Mouse (Mus musculus) forebrain, embryonic 13.5 days (tissue): ENCODE measurements around the gene Lrrc74a. TPM values are rescaled to one million over a fixed set of nuclear protein-coding genes. Genes with fewer than 3 reads are reported as not detected.

Source experiments
- ATAC-seq: fragments of 200-750 bp; cut with Nextera tagmentation; 2 replicates; pipeline ENCODE4 v1.8.0; 2017
- H3K27ac ChIP-seq: fragments of 300-500 bp; sonication (generic); 2 replicates; pipeline ENCODE4 v1.5.1; 2015; ENCODE audit warnings: inconsistent platforms, mild to moderate bottlenecking, moderate library complexity
- H3K27me3 ChIP-seq: fragments of 300-500 bp; sonication (generic); 2 replicates; pipeline ENCODE4 v1.6.1; 2015; ENCODE audit warnings: mild to moderate bottlenecking, inconsistent platforms
- H3K36me3 ChIP-seq: fragments of 300-500 bp; sonication (generic); 2 replicates; pipeline ENCODE4 v1.6.1; 2015; ENCODE audit warnings: mild to moderate bottlenecking, inconsistent platforms; ENCODE audit not compliant: poor library complexity, severe bottlenecking
- H3K4me1 ChIP-seq: fragments of 300-500 bp; sonication (generic); 2 replicates; pipeline ENCODE4 v1.6.1; 2015; ENCODE audit warnings: inconsistent platforms
- H3K4me2 ChIP-seq: fragments of 300-500 bp; sonication (generic); 2 replicates; pipeline ENCODE4 v1.6.1; 2015; ENCODE audit warnings: inconsistent platforms, mild to moderate bottlenecking, moderate library complexity
- H3K4me3 ChIP-seq: fragments of 300-500 bp; sonication (generic); 2 replicates; pipeline ENCODE4 v1.5.1; 2015; ENCODE audit warnings: mild to moderate bottlenecking, inconsistent platforms
- H3K9ac ChIP-seq: fragments of 300-500 bp; sonication (generic); 2 replicates; pipeline ENCODE4 v1.6.1; 2015; ENCODE audit warnings: mild to moderate bottlenecking, inconsistent platforms
- H3K9me3 ChIP-seq: fragments of 300-500 bp; sonication (generic); replicated peaks from 2 replicates; pipeline ENCODE4 v1.6.1; 2016; ENCODE audit warnings: inconsistent platforms
- WGBS: fragments of 180-500 bp; shearing (Covaris S2); methylation state at CpG from one replicate; pipeline ENCODE4 v1.1.7; 2015; 5-methylcytosine and 5-hydroxymethylcytosine counted together
- polyA plus RNA-seq: library from polyadenylated mRNA; unstranded; fragments of >200 nt; fragmentation: Nextera tagmentation; extraction: Ambion mirVana; gene quantifications from 2 replicates; pipeline ENCODE4 v1.2.1, GENCODE M21; 2015

Gene Lrrc74a
- polyA plus RNA-seq, 1 experiment from 2014 or later: not detected

- no peak for ATAC-seq
- Histone ChIP-seq H3K36me3 (no peaks in the 10 kb centered on the region), H3K4me2 (no peak overlapping the region), H3K9ac (no peak overlapping the region), H3K27me3 (no peaks in the 10 kb centered on the region), H3K4me3 (no peak overlapping the region), H3K4me1 (peaks cover 39% of the 10 kb centered on the region), H3K27ac (no peak overlapping the region), H3K9me3 (no peaks in the 10 kb centered on the region)
- WGBS: 94% methylated on average over 2 of the region's 2 CpGs
Measured at GRCm38 (mm10) chr12:86791987-86792386, 57.8 kb downstream of the Lrrc74a start.

GRCm38 (mm10) chr12:86793830-86794229 lies 59.7 kb downstream of the Lrrc74a start:
- no peaks in the 10 kb centered on the region for H3K36me3 ChIP-seq
- H3K9me3 ChIP-seq: no peaks in the 10 kb centered on the region
- no peak overlapping the region for H3K9ac ChIP-seq
- no peak overlapping the region; the same call in 1 of the 2 replicates for H3K27ac ChIP-seq
- no peak overlapping the region for H3K4me2 ChIP-seq
- H3K4me1 ChIP-seq: peaks cover 37% of the 10 kb centered on the region
- no peaks in the 10 kb centered on the region for H3K27me3 ChIP-seq
- 56% methylated on average over 3 of the region's 3 CpGs for WGBS
- ATAC-seq: no peak
- H3K4me3 ChIP-seq: no peak overlapping the region

GRCm38 (mm10) chr12:86794331-86794730 lies 60.2 kb downstream of the Lrrc74a start:
- H3K36me3 ChIP-seq: no peaks in the 10 kb centered on the region
- ATAC-seq: no peak

GRCm38 (mm10) chr12:86795076-86795837 lies 61.1 kb downstream of the Lrrc74a start:
- ATAC-seq: peak; percentile 48
- Histone ChIP-seq H3K9ac (no peak overlapping the region), H3K4me1 (peaks cover 44% of the 10 kb centered on the region), H3K27ac (peak overlapping the region; percentile 32; the same call in 1 of the 2 replicates), H3K27me3 (no peaks in the 10 kb centered on the region), H3K9me3 (no peaks in the 10 kb centered on the region), H3K4me3 (no peak overlapping the region), H3K36me3 (no peaks in the 10 kb centered on the region), H3K4me2 (no peak overlapping the region)
- 50% methylated on average over 7 of the region's 7 CpGs for WGBS

More at GRCm38 (mm10) chr12:86794331-86794730, 60.2 kb downstream of the Lrrc74a start:
- no peak overlapping the region for H3K9ac ChIP-seq
- no peak overlapping the region for H3K4me2 ChIP-seq
- H3K27me3 ChIP-seq: no peaks in the 10 kb centered on the region
- H3K4me3 ChIP-seq: no peak overlapping the region
- no peaks in the 10 kb centered on the region for H3K9me3 ChIP-seq
- no peak overlapping the region for H3K27ac ChIP-seq
- 94% methylated on average over 11 of the region's 11 CpGs for WGBS
- peaks cover 42% of the 10 kb centered on the region for H3K4me1 ChIP-seq

- WGBS: 4% methylated on average over 4 of the region's 4 CpGs
- peak; percentile 70 for ATAC-seq
- Histone ChIP-seq H3K4me3 (no peak overlapping the region), H3K4me1 (peaks cover 44% of the 10 kb centered on the region), H3K36me3 (no peaks in the 10 kb centered on the region), H3K27me3 (no peaks in the 10 kb centered on the region), H3K9me3 (no peaks in the 10 kb centered on the region), H3K9ac (no peak overlapping the region), H3K27ac (0 out of 2 replicates have a peak overlapping the region, but pooled peaks have one; percentile 32), H3K4me2 (no peak overlapping the region)
Measured at GRCm38 (mm10) chr12:86795838-86796232, 61.7 kb downstream of the Lrrc74a start.

- 78% methylated on average over 3 of the region's 3 CpGs for WGBS
- Histone ChIP-seq H3K4me2 (no peak overlapping the region), H3K27ac (peak overlapping the region; percentile 70), H3K9me3 (no peaks in the 10 kb centered on the region), H3K4me3 (no peak overlapping the region), H3K9ac (no peak overlapping the region), H3K4me1 (peaks cover 48% of the 10 kb centered on the region), H3K27me3 (no peaks in the 10 kb centered on the region), H3K36me3 (no peaks in the 10 kb centered on the region)
- ATAC-seq: no peak
Measured at GRCm38 (mm10) chr12:86796351-86796750, 62.2 kb downstream of the Lrrc74a start.

- Histone ChIP-seq H3K4me1 (peaks cover 62% of the 10 kb centered on the region), H3K9ac (no peak overlapping the region), H3K4me3 (no peak overlapping the region), H3K9me3 (no peaks in the 10 kb centered on the region), H3K27ac (no peak overlapping the region), H3K27me3 (no peaks in the 10 kb centered on the region), H3K36me3 (no peaks in the 10 kb centered on the region), H3K4me2 (no peak overlapping the region)
- no peak for ATAC-seq
- 86% methylated on average over 4 of the region's 4 CpGs for WGBS
Measured at GRCm38 (mm10) chr12:86797771-86798170, 63.6 kb downstream of the Lrrc74a start.

- peak overlapping the region; percentile 31 for H3K4me2 ChIP-seq
- peaks cover 68% of the 10 kb centered on the region for H3K4me1 ChIP-seq
- peak overlapping the region; percentile 84 for H3K27ac ChIP-seq
- H3K27me3 ChIP-seq: no peaks in the 10 kb centered on the region
- no peak overlapping the region for H3K4me3 ChIP-seq
- no peaks in the 10 kb centered on the region for H3K36me3 ChIP-seq
- H3K9ac ChIP-seq: peak overlapping the region; percentile 53
- 15% methylated on average over 14 of the region's 14 CpGs for WGBS
- ATAC-seq: no peak
- no peaks in the 10 kb centered on the region for H3K9me3 ChIP-seq
Measured at GRCm38 (mm10) chr12:86798773-86799540, 64.8 kb downstream of the Lrrc74a start.

GRCm38 (mm10) chr12:86799786-86800185 lies 65.6 kb downstream of the Lrrc74a start:
- Histone ChIP-seq H3K27me3 (no peaks in the 10 kb centered on the region), H3K36me3 (no peaks in the 10 kb centered on the region), H3K9ac (no peak overlapping the region), H3K4me1 (peaks cover 73% of the 10 kb centered on the region), H3K4me2 (no peak overlapping the region), H3K4me3 (no peak overlapping the region), H3K9me3 (no peaks in the 10 kb centered on the region), H3K27ac (peak overlapping the region; percentile 97)
- 90% methylated on average over 7 of the region's 7 CpGs for WGBS
- no peak for ATAC-seq

GRCm38 (mm10) chr12:86800336-86800735 lies 66.2 kb downstream of the Lrrc74a start:
- H3K9me3 ChIP-seq: no peaks in the 10 kb centered on the region
- peak overlapping the region; percentile 40; the same call in 1 of the 2 replicates for H3K9ac ChIP-seq
- no peak for ATAC-seq
- WGBS: 16% methylated on average over 4 of the region's 4 CpGs
- peaks cover 78% of the 10 kb centered on the region for H3K4me1 ChIP-seq
- H3K27me3 ChIP-seq: no peaks in the 10 kb centered on the region
- no peaks in the 10 kb centered on the region for H3K36me3 ChIP-seq
- peak overlapping the region; percentile 97 for H3K27ac ChIP-seq
- H3K4me2 ChIP-seq: peak overlapping the region; percentile 50
- H3K4me3 ChIP-seq: no peak overlapping the region

- ATAC-seq: peak; percentile 37
- peaks cover 78% of the 10 kb centered on the region for H3K4me1 ChIP-seq
- H3K36me3 ChIP-seq: no peaks in the 10 kb centered on the region
- peak overlapping the region; percentile 50 for H3K4me2 ChIP-seq
- H3K27ac ChIP-seq: peak overlapping the region; percentile 97
- no peak overlapping the region for H3K4me3 ChIP-seq
- H3K27me3 ChIP-seq: no peaks in the 10 kb centered on the region
- peak overlapping the region; percentile 55 for H3K9ac ChIP-seq
- under 1% methylated on average over 7 of the region's 7 CpGs for WGBS
- no peaks in the 10 kb centered on the region for H3K9me3 ChIP-seq
Measured at GRCm38 (mm10) chr12:86800765-86801147, 66.6 kb downstream of the Lrrc74a start.
